Mouse (Mus musculus) heart, adult 11 months (tissue): Measurements from ENCODE around the gene Ube2k.

ENCODE experiments used
- DNase-seq: peaks from one replicate; pipeline ENCODE4 v3.0.0; 2022

The Ube2k gene

GRCm38 (mm10) chr5:65538829-65539228, 1.8 kb downstream of the Ube2k start:
- DNase-seq: peak; percentile 2

- no peak for DNase-seq
These were observed 2.8 kb downstream of the Ube2k start for GRCm38 (mm10) chr5:65539786-65540185.

- DNase-seq: no peak
These were observed 4.9 kb downstream of the Ube2k start for GRCm38 (mm10) chr5:65541889-65542288.

GRCm38 (mm10) chr5:65543491-65543890, 6.5 kb downstream of the Ube2k start:
- DNase-seq: peak; percentile 28

- peak; percentile 76 for DNase-seq
These were observed 7.6 kb downstream of the Ube2k start for GRCm38 (mm10) chr5:65544616-65545015.

GRCm38 (mm10) chr5:65549677-65550076, 12.6 kb downstream of the Ube2k start:
- peak; percentile 77 for DNase-seq

GRCm38 (mm10) chr5:65557109-65557508, 20.1 kb downstream of the Ube2k start:
- no peak for DNase-seq

GRCm38 (mm10) chr5:65561125-65561893, 24.3 kb downstream of the Ube2k start:
- DNase-seq: peak; percentile 85

- no peak for DNase-seq
These were observed 28.5 kb downstream of the Ube2k start for GRCm38 (mm10) chr5:65565486-65565885.

- no peak for DNase-seq
These were observed 37.8 kb downstream of the Ube2k start for GRCm38 (mm10) chr5:65574876-65575275.

- no peak for DNase-seq
These were observed 38.9 kb downstream of the Ube2k start for GRCm38 (mm10) chr5:65575896-65576295.

GRCm38 (mm10) chr5:65578545-65578944, 41.5 kb downstream of the Ube2k start:
- no peak for DNase-seq

GRCm38 (mm10) chr5:65586291-65586690, 49.3 kb downstream of the Ube2k start:
- DNase-seq: no peak

- DNase-seq: no peak
These were observed 53.2 kb downstream of the Ube2k start for GRCm38 (mm10) chr5:65590199-65590598.

GRCm38 (mm10) chr5:65592421-65592820, 55.4 kb downstream of the Ube2k start:
- DNase-seq: no peak

GRCm38 (mm10) chr5:65599681-65600080, 62.6 kb downstream of the Ube2k start:
- no peak for DNase-seq

- DNase-seq: no peak
These were observed 69.8 kb downstream of the Ube2k start for GRCm38 (mm10) chr5:65606820-65607219.

- DNase-seq: no peak
These were observed 72.7 kb downstream of the Ube2k start for GRCm38 (mm10) chr5:65609769-65610168.

GRCm38 (mm10) chr5:65610541-65610940, 73.5 kb downstream of the Ube2k start:
- no peak for DNase-seq

GRCm38 (mm10) chr5:65613152-65613924, 76.3 kb downstream of the Ube2k start:
- DNase-seq: no peak

GRCm38 (mm10) chr5:65624340-65624739, 87.3 kb downstream of the Ube2k start:
- DNase-seq: no peak

GRCm38 (mm10) chr5:65638896-65639295, 101.9 kb downstream of the Ube2k start:
- DNase-seq: no peak
